Mouse (Mus musculus) liver, adult 2 months (tissue): ENCODE measurements around the gene Mst1. TPM values are rescaled to one million over a fixed set of nuclear protein-coding genes. Genes with fewer than 3 reads are reported as not detected.

Experiments
- DNase-seq: peaks from one replicate; pipeline ENCODE4 v3.0.0-alpha.2; 2011; ENCODE audit warnings: low read depth, low spot score; ENCODE audit errors: extremely low read depth
- H3K27ac ChIP-seq: fragments of 200-500 bp; replicated peaks from 2 replicates; pipeline ENCODE4 v1.5.1; 2012; ENCODE audit warnings: low read depth, mild to moderate bottlenecking, control low read depth, inconsistent platforms, low read length; ENCODE audit not compliant: insufficient read depth
- H3K27me3 ChIP-seq: fragments of 200-500 bp; 2 replicates; pipeline ENCODE4 v1.6.1; 2012; ENCODE audit warnings: mild to moderate bottlenecking, moderate library complexity, low read length, inconsistent platforms; ENCODE audit not compliant: control insufficient read depth, insufficient read depth
- H3K36me3 ChIP-seq: fragments of 200-500 bp; 2 replicates; pipeline ENCODE4 v1.6.1; 2012; ENCODE audit warnings: low read length, inconsistent platforms; ENCODE audit not compliant: control insufficient read depth, insufficient read depth
- H3K4me1 ChIP-seq: fragments of 200-500 bp; 2 replicates; pipeline ENCODE4 v1.6.1; 2011; ENCODE audit warnings: low read length; ENCODE audit not compliant: control insufficient read depth, insufficient read depth
- H3K4me3 ChIP-seq: fragments of 200-500 bp; 2 replicates; pipeline ENCODE4 v1.5.1; 2011; ENCODE audit warnings: low read depth, mild to moderate bottlenecking, control low read depth, low read length, moderate library complexity; ENCODE audit not compliant: insufficient read depth
- H3K79me2 ChIP-seq: fragments of 200-500 bp; 2 replicates; pipeline ENCODE4 v1.6.1; 2012; ENCODE audit warnings: inconsistent platforms, mild to moderate bottlenecking, low read length, moderate library complexity; ENCODE audit not compliant: control insufficient read depth, insufficient read depth
- H3K9ac ChIP-seq: fragments of 200-500 bp; 2 replicates; pipeline ENCODE4 v1.6.1; 2012; ENCODE audit warnings: low read depth, mild to moderate bottlenecking, control low read depth, inconsistent platforms, low read length
- CTCF ChIP-seq: fragments of 200-500 bp; IDR thresholded peaks from 2 replicates; pipeline ENCODE4 v1.5.1; 2011; ENCODE audit warnings: low read depth, low read length, control low read depth
- POLR2A ChIP-seq: fragments of 200-500 bp; IDR thresholded peaks from 2 replicates; pipeline ENCODE4 v1.6.1; 2011; ENCODE audit warnings: low read length, control low read depth; ENCODE audit not compliant: insufficient read depth; ENCODE audit errors: extremely low read depth
- WGBS: fragments of 180-500 bp; shearing (Covaris S2); methylation state at CpG from one replicate; pipeline ENCODE4 v1.1.7; 2018; 5-methylcytosine and 5-hydroxymethylcytosine counted together
- polyA plus RNA-seq: library from polyadenylated mRNA; depleted of rRNA; stranded (reverse); fragments of >200 nt; gene quantifications from 2 replicates; pipeline ENCODE4 v1.2.3, GENCODE M21; 2012
- total RNA-seq: library from RNA; depleted of rRNA; stranded (reverse); fragments of >200 nt; gene quantifications from 2 replicates; pipeline ENCODE4 v1.2.3, GENCODE M21; 2014

Mst1 gene
- total and polyA plus RNA-seq, 2 experiments: 143 to 264 TPM

- 78% methylated on average over 6 of the region's 6 CpGs for WGBS
- H3K4me1 ChIP-seq: peaks cover 31% of the 10 kb centered on the region
- no peak overlapping the region for H3K27ac ChIP-seq
- DNase-seq: no peak
- H3K36me3 ChIP-seq: peaks cover 23% of the 10 kb centered on the region; the same call in 1 of the 2 replicates
- no peak for TF ChIP-seq POLR2A
- TF ChIP-seq CTCF: no peak
- H3K27me3 ChIP-seq: no peaks in the 10 kb centered on the region
- H3K4me3 ChIP-seq: no peak overlapping the region
- H3K79me2 ChIP-seq: peaks cover 15% of the 10 kb centered on the region; the same call in 1 of the 2 replicates
- H3K9ac ChIP-seq: no peak overlapping the region
These were observed 3.3 kb downstream of the Mst1 start for GRCm38 (mm10) chr9:108083561-108083960.

GRCm38 (mm10) chr9:108085261-108085660 is 5.0 kb downstream of the Mst1 start:
- no peaks in the 10 kb centered on the region for H3K27me3 ChIP-seq
- H3K4me1 ChIP-seq: peaks cover 28% of the 10 kb centered on the region
- DNase-seq: peak; percentile 93
- peaks cover 32% of the 10 kb centered on the region; the same call in 1 of the 2 replicates for H3K36me3 ChIP-seq
- H3K9ac ChIP-seq: peak overlapping the region; percentile 34; the same call in 1 of the 2 replicates
- WGBS: 30% methylated on average over 4 of the region's 4 CpGs
- no peak overlapping the region for H3K4me3 ChIP-seq
- H3K79me2 ChIP-seq: peaks cover 11% of the 10 kb centered on the region; the same call in 1 of the 2 replicates
- peak overlapping the region; percentile 61 for H3K27ac ChIP-seq
- no peak for TF ChIP-seq CTCF
- no peak for TF ChIP-seq POLR2A

GRCm38 (mm10) chr9:108090611-108091120 is 10.4 kb downstream of the Mst1 start:
- Histone ChIP-seq H3K4me1 (peaks cover 14% of the 10 kb centered on the region), H3K36me3 (peaks cover 32% of the 10 kb centered on the region; the same call in 1 of the 2 replicates)
- DNase-seq: no peak

GRCm38 (mm10) chr9:108093586-108093985 is 13.3 kb downstream of the Mst1 start:
- no peak for TF ChIP-seq CTCF
- no peak for TF ChIP-seq POLR2A
- H3K27ac ChIP-seq: peak overlapping the region; percentile 74
- peak overlapping the region; percentile 75 for H3K4me3 ChIP-seq
- peaks cover 13% of the 10 kb centered on the region for H3K4me1 ChIP-seq
- peak; percentile 23 for DNase-seq
- peaks cover 3% of the 10 kb centered on the region; the same call in 1 of the 2 replicates for H3K79me2 ChIP-seq
- peaks cover 13% of the 10 kb centered on the region; the same call in 1 of the 2 replicates for H3K36me3 ChIP-seq
- H3K9ac ChIP-seq: peak overlapping the region; percentile 94
- WGBS: 38% methylated on average over 10 of the region's 10 CpGs
- no peaks in the 10 kb centered on the region for H3K27me3 ChIP-seq

More at GRCm38 (mm10) chr9:108090611-108091120, 10.4 kb downstream of the Mst1 start:
- 56% methylated on average over 7 of the region's 7 CpGs for WGBS
- no peak overlapping the region for H3K4me3 ChIP-seq
- no peaks in the 10 kb centered on the region for H3K27me3 ChIP-seq
- peaks cover 3% of the 10 kb centered on the region; the same call in 1 of the 2 replicates for H3K79me2 ChIP-seq
- TF ChIP-seq POLR2A (no peak), CTCF (no peak)
- H3K27ac ChIP-seq: 0 out of 2 replicates have a peak overlapping the region, but pooled peaks have one; percentile 6
- H3K9ac ChIP-seq: no peak overlapping the region

- peaks cover 13% of the 10 kb centered on the region for H3K4me1 ChIP-seq
- TF ChIP-seq POLR2A (peak; percentile 75), CTCF (no peak)
- peaks cover 10% of the 10 kb centered on the region; the same call in 1 of the 2 replicates for H3K36me3 ChIP-seq
- WGBS: under 1% methylated on average over 52 of the region's 52 CpGs
- DNase-seq: peak; percentile 82
- H3K27ac ChIP-seq: peak within 1 kb of the TSS; percentile 74
- H3K27me3 ChIP-seq: no peaks in the 10 kb centered on the region
- peak within 1 kb of the TSS; percentile 75 for H3K4me3 ChIP-seq
- peak within 1 kb of the TSS; percentile 94 for H3K9ac ChIP-seq
- H3K79me2 ChIP-seq: peaks cover 3% of the 10 kb centered on the region; the same call in 1 of the 2 replicates
These were observed 14.1 kb downstream of the Mst1 start, which contains the start of gene Apeh for GRCm38 (mm10) chr9:108094184-108094941. Gene Apeh, minus strand, starts transcription at chr9:108094606.

GRCm38 (mm10) chr9:108094998-108095411 is 14.8 kb downstream of the Mst1 start:
- peaks cover 3% of the 10 kb centered on the region; the same call in 1 of the 2 replicates for H3K79me2 ChIP-seq
- H3K4me1 ChIP-seq: peaks cover 13% of the 10 kb centered on the region
- DNase-seq: peak; percentile 62
- WGBS: under 1% methylated on average over 16 of the region's 16 CpGs
- peak overlapping the region; percentile 45 for H3K4me3 ChIP-seq
- H3K9ac ChIP-seq: peak overlapping the region; percentile 45
- peak overlapping the region; percentile 64 for H3K27ac ChIP-seq
- H3K27me3 ChIP-seq: no peaks in the 10 kb centered on the region
- no peak for TF ChIP-seq CTCF
- TF ChIP-seq POLR2A: no peak
- H3K36me3 ChIP-seq: peaks cover 3% of the 10 kb centered on the region; the same call in 1 of the 2 replicates
